ENCODE assay signal across 8 mouse cellular contexts in the genomic region with DNA sequence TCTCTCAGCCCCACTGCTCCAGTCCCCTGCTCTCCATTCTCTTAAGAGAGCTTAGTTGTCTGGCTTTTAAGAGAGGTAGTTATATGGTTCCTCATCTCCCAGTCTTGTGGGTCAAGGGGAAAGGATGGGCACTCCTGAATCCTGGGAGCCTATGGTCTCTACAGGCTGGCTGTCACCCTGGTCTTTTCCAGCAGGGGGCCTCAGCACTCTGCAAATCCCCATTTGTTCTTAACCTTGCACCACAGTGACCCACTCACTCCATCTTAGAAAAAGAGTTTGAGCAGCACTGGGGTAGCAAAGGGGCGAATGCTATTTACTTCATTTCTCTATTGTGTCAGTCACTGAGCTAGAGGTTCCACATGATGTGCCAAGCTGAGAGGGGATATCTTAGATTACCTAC. TPM values are rescaled to one million over a fixed set of nuclear protein-coding genes. Genes with fewer than 3 reads are reported as not detected.
DNase-seq lines count a peak whose midpoint lies in the region; ATAC-seq and TF ChIP-seq lines count a peak whose summit lies in the region.

No protein-coding gene starts in this region.

- DNase-seq in cerebellum, postnatal 14 days = peak; percentile 36 to 59
- no peak for DNase-seq in cerebellum, adult 11-12 months
- peak; percentile 33 for DNase-seq in midbrain, embryonic 10.5 days (ENCODE audit: low spot score)
- peak; percentile 75 for DNase-seq in adipocyte (ENCODE audit: low spot score)
- DNase-seq in gastrocnemius, adult 18-20 months (ENCODE audit: low spot score) = peak; percentile 51
- peak; percentile 70 for DNase-seq in lung, embryonic 14.5 days
- DNase-seq in stomach, postnatal 0 days (ENCODE audit: low spot score) = peak; percentile 71

- H3K36me3 ChIP-seq in midbrain, embryonic 10.5 days = peaks cover 70% of the 10 kb centered on the region
- peaks cover 77% of the 10 kb centered on the region for H3K36me3 ChIP-seq in midbrain, embryonic 13.5 days
- peaks cover 65% of the 10 kb centered on the region for H3K36me3 ChIP-seq in lung, embryonic 14.5 days (ENCODE audit: insufficient read depth)
- H3K36me3 ChIP-seq in stomach, postnatal 0 days (ENCODE audit: control insufficient read depth, insufficient read depth, low read length) = peaks cover 26% of the 10 kb centered on the region

- WGBS in midbrain, embryonic 10.5 days = 61% methylated on average over 1 of the region's 1 CpGs
- WGBS in midbrain, embryonic 13.5 days = 66% methylated on average over 1 of the region's 1 CpGs
- 49% methylated on average over 1 of the region's 1 CpGs for WGBS in lung, embryonic 14.5 days
- WGBS in stomach, postnatal 0 days = 27% methylated on average over 1 of the region's 1 CpGs

- no peaks in the 10 kb centered on the region for H3K27me3 ChIP-seq in midbrain, embryonic 10.5 days (ENCODE audit: low read depth, poor library complexity, severe bottlenecking)
- no peaks in the 10 kb centered on the region for H3K27me3 ChIP-seq in midbrain, embryonic 13.5 days
- no peaks in the 10 kb centered on the region for H3K27me3 ChIP-seq in lung, embryonic 14.5 days (ENCODE audit: insufficient read depth, low read length)
- no peaks in the 10 kb centered on the region for H3K27me3 ChIP-seq in stomach, postnatal 0 days (ENCODE audit: control insufficient read depth, insufficient read depth, low read length)

- no peak overlapping the region for H3K9ac ChIP-seq in midbrain, embryonic 13.5 days (replicated peaks)
- H3K9ac ChIP-seq in lung, embryonic 14.5 days = no peak overlapping the region
- no peak overlapping the region for H3K9ac ChIP-seq in stomach, postnatal 0 days (ENCODE audit: low read length)

- peak; percentile 73 for TF ChIP-seq CTCF in lung, embryonic 14.5 days (IDR thresholded peaks at IDR 0.05; ENCODE audit: low read depth)
- TF ChIP-seq CTCF in stomach, postnatal 0 days (IDR thresholded peaks at IDR 0.05; ENCODE audit: low read depth) = peak; percentile 85

- TF ChIP-seq EP300 in stomach, postnatal 0 days (optimal IDR thresholded peaks at IDR 0.05) = no peak

- no peak for ATAC-seq in midbrain, embryonic 13.5 days
- no peak for ATAC-seq in lung, embryonic 14.5 days (ENCODE audit: insufficient read depth)
- ATAC-seq in stomach, postnatal 0 days (ENCODE audit: low FRiP score, low TSS enrichment) = no peak; the same call in 1 of the 2 replicates

- H3K4me3 ChIP-seq in midbrain, embryonic 10.5 days = no peak overlapping the region
- no peak overlapping the region for H3K4me3 ChIP-seq in midbrain, embryonic 13.5 days (replicated peaks)
- H3K4me3 ChIP-seq in lung, embryonic 14.5 days (ENCODE audit: low read depth, low read length) = no peak overlapping the region
- no peak overlapping the region for H3K4me3 ChIP-seq in stomach, postnatal 0 days (ENCODE audit: low read depth, low read length)

- no peak overlapping the region for H3K4me2 ChIP-seq in midbrain, embryonic 13.5 days (replicated peaks)
- H3K4me2 ChIP-seq in lung, embryonic 14.5 days = no peak overlapping the region
- H3K4me2 ChIP-seq in stomach, postnatal 0 days (replicated peaks; ENCODE audit: low read depth) = no peak overlapping the region

- no peaks in the 10 kb centered on the region for H3K9me3 ChIP-seq in midbrain, embryonic 10.5 days (replicated peaks)
- no peaks in the 10 kb centered on the region for H3K9me3 ChIP-seq in midbrain, embryonic 13.5 days
- no peaks in the 10 kb centered on the region for H3K9me3 ChIP-seq in lung, embryonic 14.5 days (ENCODE audit: low read depth, low read length)
- H3K9me3 ChIP-seq in stomach, postnatal 0 days (ENCODE audit: control insufficient read depth, low read length) = no peaks in the 10 kb centered on the region

- H3K27ac ChIP-seq in midbrain, embryonic 10.5 days (replicated peaks) = no peak overlapping the region
- H3K27ac ChIP-seq in midbrain, embryonic 13.5 days = no peak overlapping the region
- H3K27ac ChIP-seq in lung, embryonic 14.5 days (ENCODE audit: low read depth) = no peak overlapping the region
- no peak overlapping the region for H3K27ac ChIP-seq in stomach, postnatal 0 days (replicated peaks)

- peaks cover 11% of the 10 kb centered on the region for H3K4me1 ChIP-seq in midbrain, embryonic 10.5 days
- H3K4me1 ChIP-seq in midbrain, embryonic 13.5 days (replicated peaks) = peaks cover 16% of the 10 kb centered on the region
- peaks cover 4% of the 10 kb centered on the region; the same call in 1 of the 2 replicates for H3K4me1 ChIP-seq in lung, embryonic 14.5 days (ENCODE audit: insufficient read depth)
- H3K4me1 ChIP-seq in stomach, postnatal 0 days (replicated peaks; ENCODE audit: control insufficient read depth, insufficient read depth) = no peaks in the 10 kb centered on the region

RNA-seq across cellular contexts. Expression of a gene that starts 5.0 kb away (rescaled TPM):
- 70.2 and 81.9 TPM in 2 replicates for polyA plus RNA-seq in midbrain, embryonic 10.5 days (2016; fragmentation: Nextera tagmentation; extraction: Ambion mirVana)
- polyA plus RNA-seq in midbrain, embryonic 13.5 days (2015; fragmentation: Nextera tagmentation; extraction: Ambion mirVana) = 114 and 119 TPM in 2 replicates
- total RNA-seq in gastrocnemius, adult 18-20 months (2021) = 10 to 100 TPM; 28.2 to 29.5 TPM
- polyA plus RNA-seq in lung, embryonic 14.5 days (2014; fragmentation: Nextera tagmentation; extraction: Ambion mirVana) = 52.6 and 54.4 TPM in 2 replicates
- 18.9 and 22.3 TPM in 2 replicates for polyA plus RNA-seq in stomach, postnatal 0 days (2015; fragmentation: Nextera tagmentation; extraction: Ambion mirVana)

RNA-seq across cellular contexts. Expression of a gene that starts 5.4 kb away (rescaled TPM):
- 18.7 and 23.4 TPM in 2 replicates for polyA plus RNA-seq in midbrain, embryonic 10.5 days (2016; fragmentation: Nextera tagmentation; extraction: Ambion mirVana)
- 26.4 and 27.7 TPM in 2 replicates for polyA plus RNA-seq in midbrain, embryonic 13.5 days (2015; fragmentation: Nextera tagmentation; extraction: Ambion mirVana)
- 1 to 10 TPM; 8.0 to 9.0 TPM for total RNA-seq in gastrocnemius, adult 18-20 months (2021)
- polyA plus RNA-seq in lung, embryonic 14.5 days (2014; fragmentation: Nextera tagmentation; extraction: Ambion mirVana) = 18.5 and 19.2 TPM in 2 replicates
- 17.8 and 19.7 TPM in 2 replicates for polyA plus RNA-seq in stomach, postnatal 0 days (2015; fragmentation: Nextera tagmentation; extraction: Ambion mirVana)

RNA-seq across cellular contexts. Expression of a gene that starts 24.2 kb away (rescaled TPM):
- polyA plus RNA-seq in midbrain, embryonic 10.5 days (2016; fragmentation: Nextera tagmentation; extraction: Ambion mirVana) = 25.5 and 28.8 TPM in 2 replicates
- polyA plus RNA-seq in midbrain, embryonic 13.5 days (2015; fragmentation: Nextera tagmentation; extraction: Ambion mirVana) = 5.0 and 5.5 TPM in 2 replicates
- total RNA-seq in gastrocnemius, adult 18-20 months (2021) = 10 to 100 TPM; 40.9 to 62.1 TPM
- 147 and 150 TPM in 2 replicates for polyA plus RNA-seq in lung, embryonic 14.5 days (2014; fragmentation: Nextera tagmentation; extraction: Ambion mirVana)
- 881 and 1,168 TPM in 2 replicates for polyA plus RNA-seq in stomach, postnatal 0 days (2015; fragmentation: Nextera tagmentation; extraction: Ambion mirVana)

RNA-seq across cellular contexts. Expression of a gene that starts 43.4 kb away (rescaled TPM):
- polyA plus RNA-seq in midbrain, embryonic 10.5 days (2016; fragmentation: Nextera tagmentation; extraction: Ambion mirVana) = 23.7 and 27.3 TPM in 2 replicates
- polyA plus RNA-seq in midbrain, embryonic 13.5 days (2015; fragmentation: Nextera tagmentation; extraction: Ambion mirVana) = 27.4 and 32.7 TPM in 2 replicates
- total RNA-seq in gastrocnemius, adult 18-20 months (2021) = 10 to 100 TPM; 57.8 to 66.2 TPM
- 29.9 and 34.3 TPM in 2 replicates for polyA plus RNA-seq in lung, embryonic 14.5 days (2014; fragmentation: Nextera tagmentation; extraction: Ambion mirVana)
- polyA plus RNA-seq in stomach, postnatal 0 days (2015; fragmentation: Nextera tagmentation; extraction: Ambion mirVana) = 41.0 and 46.1 TPM in 2 replicates
